Mouse (Mus musculus) retina, adult 2 months (tissue): Measurements from ENCODE around the gene Txndc11.

Experiments
- DNase-seq: peaks from one replicate; pipeline ENCODE4 v3.0.0-alpha.2; 2012; ENCODE audit warnings: low read depth, low spot score

The Txndc11 gene

DNA sequence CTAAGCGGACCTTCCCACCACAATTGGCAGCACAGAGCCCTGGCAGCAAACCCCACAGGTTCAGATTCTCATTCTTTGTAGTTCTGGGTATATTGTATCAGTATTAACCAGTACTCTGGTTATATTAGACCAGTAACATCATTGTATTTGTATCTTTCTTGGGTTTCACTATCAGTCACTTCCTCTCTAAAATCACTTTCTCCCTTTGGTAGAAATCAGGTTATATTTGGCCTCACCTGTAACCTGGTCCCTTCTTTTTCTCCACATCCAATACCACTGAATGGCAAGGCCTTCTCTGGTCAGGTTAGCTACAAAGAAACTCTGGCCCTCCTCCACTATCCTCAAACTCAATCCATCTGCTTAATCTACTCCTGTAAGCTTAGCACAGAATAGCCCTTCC is 29.5 kb downstream of the Txndc11 start:
- no peak for DNase-seq

DNA sequence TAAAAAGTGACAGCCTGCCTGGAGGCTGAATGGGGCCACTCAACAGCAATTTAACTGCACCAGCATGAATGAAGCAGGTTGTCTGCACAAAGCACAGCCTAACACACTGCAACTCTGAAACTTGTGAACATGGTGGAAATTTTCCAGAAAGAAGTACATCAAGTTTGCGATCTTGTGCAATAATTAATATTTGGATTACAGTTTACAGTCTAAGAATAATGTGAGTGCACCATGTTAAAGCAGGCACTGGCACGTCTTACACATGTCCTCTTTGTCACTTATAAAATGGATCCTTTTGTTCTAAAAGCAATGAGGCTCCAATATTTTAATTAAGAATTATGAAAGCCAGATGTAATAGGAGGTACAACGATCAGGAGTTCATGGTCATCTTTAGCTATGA is 37.1 kb downstream of the Txndc11 start:
- no peak for DNase-seq

DNA sequence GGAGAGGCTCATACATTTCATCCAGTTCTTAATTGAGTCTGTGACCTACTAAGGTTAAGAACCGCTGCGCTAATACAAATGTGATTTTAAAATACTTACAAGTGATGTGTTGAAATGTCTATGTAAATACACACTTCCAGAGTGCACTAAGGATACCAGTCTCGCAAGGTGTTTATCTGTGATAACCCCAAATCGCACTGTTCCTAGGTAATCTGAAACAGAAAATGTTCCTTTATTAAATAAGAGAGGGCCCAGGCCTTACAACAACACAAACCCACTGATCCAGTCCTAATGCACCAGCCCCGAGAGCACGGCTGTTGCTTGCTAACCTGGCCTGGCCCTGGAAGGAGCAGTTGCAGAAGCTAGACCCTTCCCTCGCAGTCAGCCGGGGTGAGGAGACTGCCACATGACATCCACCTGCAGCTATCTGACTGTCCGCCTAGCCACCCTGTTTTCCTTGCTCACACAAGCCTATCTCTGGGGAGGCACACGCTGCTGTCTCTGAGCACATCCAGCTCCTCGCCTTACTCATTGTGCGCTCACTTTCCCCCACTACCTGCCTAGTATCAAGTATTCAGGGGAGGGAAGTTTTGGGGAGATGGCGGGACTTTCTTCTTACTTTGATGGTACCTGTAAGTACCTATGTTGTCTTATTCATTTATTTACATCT is 40.6 kb downstream of the Txndc11 start:
- no peak for DNase-seq

DNA sequence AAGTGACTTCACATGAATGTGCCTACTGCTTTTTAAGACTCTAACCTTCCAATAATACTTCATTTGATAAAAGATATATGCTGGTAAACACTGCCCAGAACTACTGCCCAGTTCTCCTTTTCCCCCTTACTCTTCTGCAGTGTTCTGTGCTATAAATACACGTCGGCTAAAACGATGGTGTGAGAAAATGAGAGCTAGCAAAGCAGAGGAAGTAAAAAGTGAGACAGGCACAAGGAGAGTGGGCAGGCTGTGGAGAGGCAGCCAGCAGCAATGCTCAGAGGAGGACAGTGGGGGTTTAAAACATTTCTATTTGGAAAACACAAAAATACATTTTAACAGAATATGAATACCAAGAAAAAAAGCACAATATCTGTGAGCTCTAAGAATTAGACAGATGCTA is 41.9 kb downstream of the Txndc11 start:
- DNase-seq = no peak

DNA sequence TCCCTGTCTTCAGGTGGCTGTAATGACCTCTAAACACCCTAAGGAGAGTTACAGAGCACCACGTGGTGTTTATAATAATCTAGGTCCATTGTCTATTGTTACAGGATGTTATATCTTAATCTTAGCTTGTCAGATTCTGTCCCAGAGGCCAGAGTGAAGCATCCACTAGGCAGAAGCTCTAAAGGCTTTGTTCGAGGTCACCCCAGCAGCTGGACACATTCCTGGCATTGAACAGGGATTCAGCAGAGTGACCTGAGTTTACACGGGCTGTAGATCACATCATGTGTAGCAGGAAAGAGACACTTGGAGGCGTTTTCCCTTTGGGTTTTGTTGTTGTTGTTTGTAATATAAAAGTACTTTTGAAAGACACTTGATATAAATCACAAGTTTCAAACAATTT is 42.4 kb downstream of the Txndc11 start:
- no peak for DNase-seq

DNA sequence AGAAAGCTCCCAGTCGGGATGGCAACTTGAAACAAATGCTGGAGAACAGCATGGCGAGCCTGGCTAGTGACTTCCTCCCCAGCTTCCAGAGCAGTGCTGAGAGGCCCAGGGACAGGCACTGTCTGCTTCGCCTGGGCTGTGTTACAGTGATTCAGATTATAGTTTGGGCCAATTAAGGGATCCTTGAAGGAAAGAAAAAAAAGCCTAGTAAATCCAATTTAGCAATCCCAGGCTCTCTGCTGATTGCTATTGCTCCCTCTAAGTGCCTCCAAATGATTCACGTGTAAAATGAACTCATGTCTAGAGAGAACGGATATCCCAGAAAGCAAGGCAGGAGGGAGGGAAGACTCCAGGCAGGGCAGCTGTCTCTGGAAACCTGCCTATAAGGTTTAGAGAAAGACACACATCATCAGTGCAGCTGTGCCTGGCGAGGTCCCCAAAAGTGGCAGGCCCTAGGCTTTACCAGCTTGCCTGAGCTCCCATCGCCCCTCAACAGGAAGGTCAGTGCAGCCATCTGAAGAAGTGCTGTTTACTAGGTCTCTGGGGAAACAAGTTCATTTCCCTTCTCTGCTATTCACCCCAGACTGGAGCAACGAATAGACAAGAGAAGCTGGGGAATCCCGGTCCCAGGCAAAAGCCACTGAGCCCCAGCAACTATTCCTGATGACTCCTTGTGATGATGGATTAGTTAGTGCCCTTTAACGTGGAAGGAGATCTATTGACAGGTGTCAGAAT is 43.4 kb downstream of the Txndc11 start:
- DNase-seq = no peak

DNA sequence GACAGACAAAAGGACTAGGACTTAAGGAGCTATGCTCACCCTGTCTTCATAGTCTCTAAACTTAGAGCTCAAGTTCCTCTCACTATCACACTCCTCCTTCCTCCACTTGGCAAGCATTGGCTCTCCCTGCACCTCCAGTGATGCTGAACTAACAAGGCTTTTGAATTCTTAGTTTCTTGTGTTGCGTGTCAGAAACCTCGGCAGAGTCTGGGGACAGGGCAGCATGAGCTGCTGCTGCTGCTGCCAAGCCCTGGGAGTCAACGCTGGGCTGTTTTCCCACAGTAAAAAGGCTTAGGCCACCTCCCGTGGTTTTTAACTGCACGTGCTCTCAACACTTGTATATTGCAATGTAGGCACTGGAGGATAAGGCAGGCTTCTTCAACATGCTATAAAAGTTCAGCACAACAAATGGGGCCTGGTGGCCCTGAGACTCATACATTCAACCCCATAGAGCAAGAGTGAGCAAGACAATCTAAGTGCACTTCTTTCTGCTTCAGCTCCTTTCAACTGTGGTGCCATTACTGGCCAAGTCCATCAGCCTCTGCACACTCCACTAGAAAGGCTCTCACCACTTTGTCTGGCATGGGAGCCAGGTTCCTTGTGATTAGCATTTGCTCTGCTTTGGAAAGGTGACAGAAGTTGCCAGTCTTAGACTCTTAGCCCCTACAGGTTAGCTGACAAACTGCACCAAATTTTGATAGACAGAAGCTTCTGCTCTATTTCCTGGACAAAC is 47.4 kb downstream of the Txndc11 start:
- no peak for DNase-seq

DNA sequence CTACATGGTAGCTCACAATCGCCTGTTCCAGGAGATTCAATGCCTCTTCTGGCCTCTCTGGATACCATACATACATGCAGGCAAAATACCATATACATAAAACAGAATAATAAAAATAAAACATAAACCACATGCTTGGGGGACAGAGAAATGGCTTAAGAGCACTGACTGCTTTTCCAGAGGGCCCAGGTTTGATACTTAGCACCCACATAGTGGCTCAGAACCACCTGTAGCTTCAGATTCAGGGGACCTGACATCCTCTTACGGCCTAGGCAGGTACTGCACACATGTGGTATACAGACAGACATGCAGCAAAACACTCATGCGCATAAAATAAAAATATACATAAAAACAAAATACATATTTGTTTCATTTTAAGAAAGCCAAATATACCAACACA is 48.2 kb downstream of the Txndc11 start:
- DNase-seq = no peak

DNA sequence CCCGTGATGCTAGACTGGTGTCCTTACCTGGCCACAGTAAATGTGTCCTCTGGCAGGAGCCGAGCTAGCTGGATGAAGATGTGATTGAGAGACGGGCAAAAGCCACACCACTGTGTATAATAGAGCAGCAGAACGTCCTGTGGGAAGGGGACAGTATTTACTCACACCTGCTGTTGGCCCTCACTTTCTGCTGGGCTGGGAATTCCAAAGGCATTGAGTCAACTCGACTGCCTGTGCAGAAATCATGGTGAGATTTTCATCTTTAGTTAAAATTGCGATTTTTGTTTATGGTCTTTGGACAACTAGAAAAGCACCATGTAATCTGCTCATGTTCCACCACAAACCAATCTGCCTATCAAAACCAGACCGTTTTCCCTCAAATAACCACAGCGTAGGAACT is 50.3 kb downstream of the Txndc11 start:
- DNase-seq = no peak

DNA sequence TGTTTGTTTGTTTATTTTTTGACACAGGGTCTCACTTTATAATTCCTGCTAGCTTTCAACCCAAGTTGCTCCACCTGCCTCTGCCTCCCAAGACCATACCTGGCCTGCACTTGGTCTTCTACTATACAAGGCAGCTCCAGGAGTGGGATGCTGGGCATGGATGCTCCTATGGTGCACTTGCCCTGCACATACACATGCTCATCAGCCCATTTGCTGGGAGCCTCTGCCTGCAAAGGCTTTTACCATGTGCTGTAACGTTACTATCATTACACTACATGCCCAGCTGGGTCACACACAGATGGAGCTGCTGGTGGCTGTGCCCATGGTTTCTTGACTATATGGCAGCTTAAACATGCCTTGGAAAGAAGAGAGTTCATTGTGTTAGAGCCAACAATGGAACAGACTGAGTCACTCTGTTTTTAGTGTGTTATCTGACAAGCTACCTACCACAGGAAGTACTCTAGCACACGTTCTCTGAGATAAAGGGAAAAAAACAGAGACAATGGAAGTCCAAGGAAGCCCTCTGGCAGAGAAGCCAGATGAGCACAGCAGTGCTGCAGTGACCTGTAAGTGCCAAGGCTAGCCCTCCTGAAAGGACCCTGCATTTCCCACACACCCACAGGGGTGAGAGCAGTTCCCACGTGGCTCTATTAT is 56.1 kb downstream of the Txndc11 start:
- DNase-seq = no peak

DNA sequence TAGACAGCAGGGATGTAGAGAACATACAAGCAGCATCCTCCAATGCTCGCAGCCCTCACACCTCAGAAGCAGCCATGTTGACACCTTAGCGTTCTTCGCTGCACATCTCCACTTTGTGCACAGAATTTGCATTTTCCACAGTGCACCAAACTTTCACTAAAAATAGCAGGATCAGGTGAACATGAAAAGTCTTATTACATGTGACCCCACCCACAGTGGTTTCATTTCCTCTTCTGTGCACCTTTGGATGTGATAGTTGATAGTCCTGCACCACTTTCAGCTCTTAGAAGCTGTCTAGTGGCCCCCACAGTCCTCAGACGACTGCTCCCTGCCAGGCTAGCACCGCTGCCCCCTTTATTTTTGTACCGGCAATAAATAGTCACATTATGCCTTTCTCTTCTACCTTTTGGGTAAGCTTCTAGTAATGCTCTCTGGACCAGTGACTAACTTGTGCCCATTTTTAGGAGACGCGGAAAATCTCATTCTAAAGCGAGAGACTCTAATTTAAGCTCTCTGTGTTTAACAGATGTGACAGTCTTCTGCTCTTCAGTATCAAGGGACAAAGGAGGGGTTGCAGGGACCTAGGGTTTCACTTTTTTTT is 56.7 kb downstream of the Txndc11 start:
- DNase-seq = no peak

DNA sequence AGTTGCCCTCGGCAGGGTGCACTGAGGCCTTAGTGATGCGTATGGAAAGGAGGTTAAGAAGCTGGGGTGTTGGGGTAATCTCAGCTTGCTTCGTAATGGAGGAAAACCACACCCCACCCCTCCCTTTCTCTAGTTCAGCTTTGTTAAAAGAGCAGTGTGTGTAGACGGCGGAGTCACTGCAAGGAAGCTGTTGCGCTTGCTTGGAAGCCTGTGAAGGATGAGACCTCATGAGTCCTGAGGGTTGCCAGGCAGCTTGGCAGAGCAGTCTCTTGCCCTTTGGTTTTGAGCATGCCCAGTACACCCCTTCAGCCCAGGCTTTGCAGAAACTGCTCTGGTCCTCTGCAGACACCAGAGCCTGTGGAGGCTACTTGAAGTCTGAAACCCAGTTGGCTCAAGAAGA is 61.4 kb downstream of the Txndc11 start:
- no peak for DNase-seq

DNA sequence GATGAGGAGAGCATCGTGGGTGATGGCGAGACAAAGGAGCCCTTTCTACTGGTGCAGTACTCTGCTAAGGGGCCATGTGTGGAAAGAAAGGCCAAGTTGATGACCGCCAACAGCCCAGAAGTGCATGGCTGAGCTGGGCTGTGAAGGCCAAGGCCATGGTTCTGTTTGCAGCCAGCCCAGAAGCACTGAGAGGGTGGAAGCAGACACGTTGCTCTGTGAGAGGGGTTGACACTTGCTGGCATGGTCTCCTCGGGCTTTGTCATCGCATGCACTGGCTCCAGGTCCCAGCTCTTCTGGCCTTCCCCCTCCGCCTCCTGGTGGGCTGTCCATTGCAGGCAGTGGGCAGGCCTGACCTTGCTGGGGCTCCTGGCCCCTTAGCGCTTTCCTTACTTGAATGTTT is 62.0 kb downstream of the Txndc11 start:
- DNase-seq = no peak

DNA sequence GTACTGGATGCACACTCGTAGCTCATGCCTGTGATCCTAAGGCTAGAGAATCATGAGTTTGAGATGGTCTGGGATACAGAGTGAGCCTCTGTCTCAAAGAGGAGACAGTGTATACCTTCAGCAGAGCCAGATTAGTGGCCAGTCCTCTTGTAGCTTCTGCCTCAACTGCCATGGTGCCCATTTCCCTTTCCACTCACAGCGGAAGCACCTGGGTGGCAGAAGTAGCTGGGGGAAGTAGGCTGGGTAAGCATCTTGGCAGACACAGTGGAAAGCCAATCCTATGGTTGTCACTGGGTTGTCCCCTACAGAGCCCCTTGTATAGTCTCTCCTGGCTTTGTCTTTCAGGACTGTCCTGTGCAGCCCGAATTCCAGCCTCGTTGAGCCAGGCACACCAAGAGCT is 62.6 kb downstream of the Txndc11 start:
- no peak for DNase-seq

DNA sequence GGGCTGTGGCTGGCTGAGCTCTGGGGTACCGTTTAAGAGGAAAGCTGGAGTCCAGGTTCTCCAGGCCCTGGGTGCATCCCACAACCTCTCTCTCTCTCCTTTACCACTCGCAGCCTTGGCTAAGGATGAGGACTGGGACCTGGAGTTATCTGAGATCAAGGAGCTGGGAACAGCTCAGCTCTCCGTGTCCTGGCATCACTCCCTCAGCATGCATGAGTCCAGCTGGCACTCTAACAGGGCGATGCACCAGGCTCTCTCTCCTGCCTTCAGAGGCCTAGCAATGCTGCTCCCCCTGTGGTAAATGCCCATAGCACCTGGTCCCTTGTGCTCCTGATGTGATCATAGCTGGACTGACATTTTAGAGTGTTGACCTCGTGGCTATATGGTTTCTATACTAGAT is 63.3 kb downstream of the Txndc11 start:
- DNase-seq = no peak

DNA sequence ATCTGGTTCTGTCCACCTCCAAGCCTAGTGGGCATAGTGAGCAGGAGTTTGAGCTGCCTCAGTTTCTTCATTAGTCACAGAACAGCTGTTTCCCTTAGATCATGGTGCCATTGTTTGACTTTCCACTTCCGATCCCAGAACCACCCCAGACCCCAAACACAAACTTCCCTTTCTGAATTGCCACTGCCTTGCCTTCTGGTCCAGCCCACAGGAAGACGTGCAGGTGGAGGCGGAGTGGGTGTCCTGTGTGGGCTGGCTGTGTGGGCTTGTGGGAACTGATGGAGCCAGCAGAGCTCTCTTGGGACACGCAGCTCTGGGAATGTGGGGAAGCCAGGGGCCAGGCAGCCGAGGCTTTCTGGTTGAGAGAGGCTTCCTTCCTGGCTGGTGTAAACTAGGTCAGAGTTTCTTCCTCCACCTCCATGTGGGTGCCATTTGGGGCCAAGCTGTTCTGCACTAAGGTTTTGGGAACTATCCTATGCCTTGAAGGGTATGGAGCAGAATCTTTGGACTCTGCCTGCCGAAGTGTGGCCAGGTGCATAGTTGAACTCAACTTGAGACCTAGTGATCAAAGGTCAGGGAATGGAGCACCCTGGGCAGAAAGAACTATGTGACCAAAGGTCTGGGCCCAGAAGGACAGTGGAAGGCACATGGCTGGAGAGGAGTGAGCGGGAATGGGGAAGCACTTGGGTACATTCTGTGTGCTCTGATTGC is 64.6 kb downstream of the Txndc11 start:
- DNase-seq = no peak

DNA sequence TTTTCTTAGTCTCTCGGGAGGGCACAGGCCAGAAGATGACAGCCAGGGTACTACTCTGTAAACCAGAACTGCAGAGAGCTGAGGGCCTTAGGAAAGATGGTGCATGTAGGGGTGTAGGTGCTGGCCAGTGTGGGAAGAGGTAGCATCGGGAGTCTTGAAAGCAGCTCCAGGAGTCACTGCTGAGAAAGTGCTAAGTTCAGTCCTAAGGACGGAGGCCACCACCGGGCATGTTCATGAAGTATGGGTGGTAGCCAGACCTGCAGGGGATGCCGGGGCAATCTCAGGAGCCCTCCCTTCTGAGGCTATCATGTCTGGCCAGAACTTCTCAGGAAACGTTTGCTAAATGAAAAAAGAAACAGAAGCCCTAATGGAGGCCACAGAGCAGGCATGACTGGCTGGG is 65.2 kb downstream of the Txndc11 start:
- no peak for DNase-seq

DNA sequence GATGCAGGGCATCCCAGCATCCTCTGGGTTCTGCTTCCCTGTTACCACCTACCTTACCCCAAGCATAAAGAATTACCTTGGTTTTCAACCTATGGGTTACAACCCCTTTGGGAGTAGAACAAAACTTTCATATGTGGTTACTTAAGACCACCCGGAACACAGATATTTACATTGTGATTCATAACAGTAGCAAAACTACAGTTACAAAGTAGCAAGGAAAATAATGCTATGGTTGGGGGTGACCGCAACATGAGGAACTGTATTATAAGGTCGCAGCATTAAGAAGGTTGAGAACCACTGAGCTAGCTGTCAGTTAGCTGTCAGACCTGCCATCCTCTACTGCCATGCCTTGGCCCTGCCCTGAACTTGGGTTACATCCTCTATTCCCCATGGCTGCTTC is 65.8 kb downstream of the Txndc11 start:
- DNase-seq = no peak

DNA sequence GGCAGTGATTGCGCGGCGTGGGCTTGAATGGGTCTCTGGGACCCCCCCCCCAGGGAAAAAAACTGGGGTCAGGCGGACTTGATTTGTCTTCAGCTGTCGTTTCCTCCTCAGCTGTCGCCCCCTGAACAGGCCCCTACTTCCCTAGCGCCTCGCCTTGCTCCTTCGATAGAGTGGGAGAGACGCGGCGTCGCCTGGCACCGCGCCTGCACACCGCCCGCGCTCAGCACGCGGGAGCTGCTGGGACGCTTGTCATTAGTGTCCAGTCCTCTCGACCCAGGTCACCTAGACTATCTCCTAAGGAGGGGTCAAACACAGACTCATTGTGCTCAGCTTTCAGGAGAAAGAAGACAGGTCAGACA is 67.6 kb downstream of the Txndc11 start:
- no peak for DNase-seq

DNA sequence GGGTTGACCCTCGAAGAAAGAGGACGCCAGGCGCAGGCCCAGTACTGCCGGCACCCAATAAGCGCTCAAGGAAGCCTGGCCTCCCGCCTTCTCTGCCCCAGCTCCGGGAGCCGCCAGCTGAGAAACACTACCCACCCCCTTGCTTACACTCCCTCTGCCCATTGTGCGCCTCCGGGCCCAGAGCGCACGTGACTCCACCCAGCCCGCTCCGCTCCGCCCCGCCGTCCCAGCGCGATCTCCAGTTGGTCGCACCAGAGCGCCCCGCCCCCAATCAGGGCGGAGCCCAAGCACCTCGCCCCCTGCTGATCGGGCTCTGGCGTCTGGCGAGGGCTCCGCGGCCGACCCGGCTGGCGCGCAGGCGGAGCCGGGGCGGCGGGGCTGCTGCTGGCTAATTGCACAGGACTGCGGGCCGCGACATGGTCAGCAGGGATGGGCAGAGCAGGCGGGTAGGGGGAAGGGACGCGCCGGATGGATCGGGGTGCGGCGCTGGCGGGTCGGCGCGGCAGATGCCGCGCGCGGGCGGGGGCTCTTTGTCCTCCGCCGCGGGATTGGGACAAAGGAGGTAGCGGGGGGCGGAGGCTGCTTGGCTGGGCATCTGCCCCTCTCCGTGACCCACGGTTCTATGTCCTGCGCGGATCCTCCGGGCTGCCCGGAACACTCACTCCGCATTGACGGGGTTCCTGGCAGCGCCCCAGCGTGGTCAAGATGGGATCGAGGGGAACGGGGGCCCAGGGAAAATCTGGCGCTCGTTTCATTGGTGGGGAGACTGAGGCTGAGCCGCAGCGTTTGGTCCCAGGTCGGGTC is 68.2 kb downstream of the Txndc11 start, which contains the start of gene Litaf:
TSS of gene Litaf (minus strand) at position 129 of the 804 bp plus-strand sequence.
- DNase-seq = peak; percentile 88
